Mouse (Mus musculus) T-cell, adult 66 days (primary cell): ENCODE data around the gene Cyp2w1. TPM values are rescaled to one million over a fixed set of nuclear protein-coding genes. Genes with fewer than 3 reads are reported as not detected.

Experiments used
- total RNA-seq, 2 experiments: library from RNA; stranded (reverse); gene quantifications; 3 replicates in 1 of 2; 4 replicates in 1 of 2; pipeline ENCODE4 v1.2.4; 2023

Gene Cyp2w1
- not detected for total RNA-seq

GRCm38 (mm10) chr5:139352317-139352716 is at the start of gene Cyp2w1:
Gene Cyp2w1 (plus strand): TSS chr5:139352617.

DNA sequence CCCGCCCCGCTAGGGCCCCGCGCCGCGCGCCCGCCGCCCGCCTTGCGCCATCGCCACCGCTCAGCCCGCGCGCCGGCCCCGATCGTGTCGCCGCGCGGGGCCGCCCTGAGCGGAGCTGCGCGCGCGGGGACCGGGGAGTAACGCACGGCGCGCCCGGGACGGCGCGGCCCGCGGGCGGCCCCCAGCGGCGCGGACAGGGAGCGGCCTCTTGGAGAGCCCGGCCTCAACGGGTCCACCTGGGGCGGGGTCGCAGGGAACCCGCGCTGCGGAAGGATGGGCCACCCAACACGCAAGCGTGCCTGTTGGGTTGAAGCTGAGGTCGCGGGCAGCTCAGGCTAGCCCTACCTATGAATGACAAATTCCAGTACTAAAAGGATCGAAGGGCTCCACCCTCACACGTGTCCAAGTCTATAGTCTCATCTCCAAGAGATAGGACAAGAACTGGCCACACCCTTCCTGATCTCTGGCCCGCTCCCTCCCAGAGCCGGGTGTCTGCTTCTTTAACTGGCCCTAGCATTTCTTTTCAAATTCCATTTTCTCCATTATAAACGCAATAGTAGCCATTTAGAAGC is 26.9 kb upstream of the Cyp2w1 start, which contains the start of gene Adap1:
Gene Adap1 (minus strand): TSS at position 228 of the 572 bp plus-strand sequence.

DNA sequence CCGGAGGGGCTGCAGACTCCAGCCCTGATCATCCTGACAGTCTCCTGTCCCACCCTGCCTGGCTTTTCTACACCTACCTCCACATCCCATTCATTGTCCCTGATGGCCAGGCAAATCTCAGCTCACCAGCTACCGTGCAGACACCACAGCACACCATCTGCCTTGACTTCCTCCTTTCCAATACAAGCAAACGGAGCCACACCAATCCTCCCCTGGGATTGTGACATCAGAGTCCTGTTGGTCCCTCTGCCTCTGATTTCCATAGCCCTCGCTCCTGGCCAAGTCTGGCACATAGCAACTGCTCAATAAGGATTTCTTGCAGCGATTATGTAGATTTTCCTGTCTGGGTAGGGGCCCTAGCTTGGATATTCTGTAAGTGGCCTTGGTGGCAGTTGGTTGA is 1.3 kb upstream of the Cyp2w1 start, which contains the start of gene Cox19:
Gene Cox19 (minus strand): TSS at position 285 of the 400 bp plus-strand sequence.

GRCm38 (mm10) chr5:139377468-139378270 is 25.3 kb downstream of the Cyp2w1 start, which contains the start of gene Gpr146:
Gene Gpr146 (plus strand): TSS chr5:139377697.

GRCm38 (mm10) chr5:139404801-139405401 is 52.5 kb downstream of the Cyp2w1 start, which contains the start of gene C130050O18Rik:
Gene C130050O18Rik (plus strand): TSS chr5:139405280.

Other genes with a start within 250 kb of the Cyp2w1 start
- gene Prkar1b, start 202.6 kb upstream of the Cyp2w1 start, total RNA-seq: under 1 TPM in 1 of 2 experiments, not detected in 1; 0.44 TPM
- gene Dnaaf5, start 202.4 kb upstream of the Cyp2w1 start, total RNA-seq: 10 to 100 TPM; 19.1 to 22.5 TPM
- gene Sun1, start 152.0 kb upstream of the Cyp2w1 start, total RNA-seq: 10 to 100 TPM; 64.3 to 70.7 TPM
- 10 to 100 TPM; 35.6 to 39.3 TPM for gene Get4, start 100.3 kb upstream of the Cyp2w1 start, total RNA-seq
- 1 to 10 TPM; 6.6 to 7.2 TPM for gene Adap1, start 27.0 kb upstream of the Cyp2w1 start, total RNA-seq
- 10 to 100 TPM; 21.9 to 23.1 TPM for gene Cox19, start 1.2 kb upstream of the Cyp2w1 start, total RNA-seq
- 10 to 100 TPM; 38.0 to 41.7 TPM for gene Gpr146, start 25.1 kb downstream of the Cyp2w1 start, total RNA-seq
- under 1 TPM; 0.23 to 0.77 TPM for gene C130050O18Rik, start 52.7 kb downstream of the Cyp2w1 start, total RNA-seq
- not detected for gene Gper1, start 70.5 kb downstream of the Cyp2w1 start, total RNA-seq
- 1 to 10 TPM; 4.7 to 5.6 TPM for gene 3110082I17Rik, start 107.9 kb downstream of the Cyp2w1 start, total RNA-seq
- gene Zfand2a, start 131.9 kb downstream of the Cyp2w1 start, total RNA-seq: 10 to 100 TPM; 75.6 to 89.0 TPM
- not detected for gene Uncx, start 190.9 kb downstream of the Cyp2w1 start, total RNA-seq